Mouse (Mus musculus) MEL (cell line): Measurements from ENCODE around the gene Gm9507. TPM values are rescaled to one million over a fixed set of nuclear protein-coding genes. Genes with fewer than 3 reads are reported as not detected.

Experiments used
- DNase-seq: peaks from one replicate; pipeline ENCODE4 v3.0.0; 2011; ENCODE audit warnings: low read depth, low spot score
- H3K27ac ChIP-seq: 2 replicates; pipeline ENCODE4 v1.5.1; 2012; ENCODE audit warnings: low read depth, mild to moderate bottlenecking, control low read depth, low read length, moderate library complexity; ENCODE audit not compliant: control insufficient read depth
- H3K27me3 ChIP-seq, 2 experiments: fragments of 150-350 bp in 1 of 2; sonication (generic) in 1 of 2; 2 replicates each; pipeline ENCODE4 v1.6.1; 2012; ENCODE audit warnings: low read length in 2 of 2, mild to moderate bottlenecking in 2 of 2, improper control_type of control experiment in 1 of 2, moderate library complexity in 1 of 2; ENCODE audit not compliant: insufficient read depth in 2 of 2, control insufficient read depth in 1 of 2
- H3K36me3 ChIP-seq, 2 experiments: 2 replicates each; pipeline ENCODE4 v1.6.1; 2012 to 2014; ENCODE audit warnings: low read length in 2 of 2, improper control_type of control experiment in 1 of 2, inconsistent platforms in 1 of 2, mild to moderate bottlenecking in 1 of 2; ENCODE audit not compliant: insufficient read depth in 2 of 2, control insufficient read depth in 1 of 2
- H3K4me1 ChIP-seq, 2 experiments: fragments of 150-350 bp in 1 of 2; sonication (generic) in 1 of 2; 2 replicates each; pipeline ENCODE4 v1.6.1; 2012; ENCODE audit warnings: low read length in 2 of 2, improper control_type of control experiment in 1 of 2, mild to moderate bottlenecking in 1 of 2; ENCODE audit not compliant: insufficient read depth in 2 of 2, control insufficient read depth in 1 of 2
- H3K4me3 ChIP-seq, 2 experiments: fragments of 150-350 bp in 1 of 2; sonication (generic) in 1 of 2; 2 replicates each; pipeline ENCODE4 v1.5.1; 2012; ENCODE audit warnings: low read depth in 2 of 2, low read length in 2 of 2, mild to moderate bottlenecking in 2 of 2, moderate library complexity in 2 of 2, control low read depth in 1 of 2, improper control_type of control experiment in 1 of 2; ENCODE audit not compliant: control insufficient read depth in 1 of 2, insufficient read depth in 1 of 2
- H3K79me2 ChIP-seq: 2 replicates; pipeline ENCODE4 v1.6.1; 2012; ENCODE audit warnings: mild to moderate bottlenecking, low read length, moderate library complexity; ENCODE audit not compliant: control insufficient read depth, poor library complexity, insufficient read depth
- H3K9ac ChIP-seq: 2 replicates; pipeline ENCODE4 v1.6.1; 2012; ENCODE audit warnings: low read depth, mild to moderate bottlenecking, control low read depth, low read length, moderate library complexity; ENCODE audit not compliant: control insufficient read depth, poor library complexity, severe bottlenecking
- H3K9me3 ChIP-seq: fragments of 150-350 bp; sonication (generic); replicated peaks from 2 replicates; pipeline ENCODE4 v1.6.1; 2012; ENCODE audit warnings: mild to moderate bottlenecking, low read length, improper control_type of control experiment, moderate library complexity; ENCODE audit not compliant: insufficient read depth
- CHD2 ChIP-seq: IDR thresholded peaks from 2 replicates; pipeline ENCODE4 v1.6.1; 2011; ENCODE audit warnings: low read length, improper control_type of control experiment
- ELF1 ChIP-seq: IDR thresholded peaks from 2 replicates; pipeline ENCODE4 v1.6.1; 2014; ENCODE audit warnings: low read depth, mild to moderate bottlenecking, inconsistent platforms, low read length, improper control_type of control experiment, moderate library complexity
- GATA1 ChIP-seq: IDR thresholded peaks from 2 replicates; pipeline ENCODE4 v1.6.1; 2011; ENCODE audit warnings: low read depth, low read length, improper control_type of control experiment
- HCFC1 ChIP-seq: IDR thresholded peaks from 2 replicates; pipeline ENCODE4 v1.6.1; 2012; ENCODE audit warnings: low read depth, mild to moderate bottlenecking, inconsistent platforms, low read length, improper control_type of control experiment, moderate library complexity
- JUND ChIP-seq: IDR thresholded peaks from 2 replicates; pipeline ENCODE4 v1.6.1; 2011; ENCODE audit warnings: low read depth, mild to moderate bottlenecking, improper control_type of control experiment, low read length
- MAFK ChIP-seq: IDR thresholded peaks from 2 replicates; pipeline ENCODE4 v1.6.1; 2011; ENCODE audit warnings: low read depth, mild to moderate bottlenecking, low read length, improper control_type of control experiment, borderline replicate concordance
- MAX ChIP-seq: IDR thresholded peaks from 2 replicates; pipeline ENCODE4 v1.6.1; 2011; ENCODE audit warnings: low read length, improper control_type of control experiment
- MAZ ChIP-seq: IDR thresholded peaks from 2 replicates; pipeline ENCODE4 v1.6.1; 2012; ENCODE audit warnings: low read depth, mild to moderate bottlenecking, inconsistent platforms, low read length, improper control_type of control experiment
- MXI1 ChIP-seq: IDR thresholded peaks from 2 replicates; pipeline ENCODE4 v1.6.1; 2011; ENCODE audit warnings: mild to moderate bottlenecking, low read depth, low read length, improper control_type of control experiment
- MYB ChIP-seq: IDR thresholded peaks from 2 replicates; pipeline ENCODE4 v1.6.1; 2011; ENCODE audit warnings: mild to moderate bottlenecking, low read depth, low read length, improper control_type of control experiment
- NRF1 ChIP-seq: IDR thresholded peaks from 2 replicates; pipeline ENCODE4 v1.6.1; 2014; ENCODE audit warnings: low read depth, mild to moderate bottlenecking, inconsistent platforms, low read length, improper control_type of control experiment, moderate library complexity; ENCODE audit not compliant: poor library complexity, insufficient read depth, severe bottlenecking
- POLR2AphosphoS2 ChIP-seq: IDR thresholded peaks from 2 replicates; pipeline ENCODE4 v1.6.1; 2011; ENCODE audit warnings: low read length, improper control_type of control experiment
- POLR2AphosphoS5 ChIP-seq: IDR thresholded peaks from 2 replicates; pipeline ENCODE4 v1.6.1; 2012; ENCODE audit warnings: low read depth, borderline replicate concordance, mild to moderate bottlenecking, inconsistent platforms, low read length, moderate library complexity, mixed read lengths
- RAD21 ChIP-seq: IDR thresholded peaks from 2 replicates; pipeline ENCODE4 v1.6.1; 2011; ENCODE audit warnings: mild to moderate bottlenecking, low read depth, low read length, improper control_type of control experiment
- TAL1 ChIP-seq: IDR thresholded peaks from 2 replicates; pipeline ENCODE4 v1.6.1; 2012; ENCODE audit warnings: mild to moderate bottlenecking, inconsistent platforms, low read length, moderate library complexity, mixed read lengths
- UBTF ChIP-seq: IDR thresholded peaks from 2 replicates; pipeline ENCODE4 v1.6.1; 2012; ENCODE audit warnings: low read depth, mild to moderate bottlenecking, inconsistent platforms, low read length, improper control_type of control experiment, moderate library complexity, borderline replicate concordance; ENCODE audit not compliant: insufficient read depth
- USF1 ChIP-seq: IDR thresholded peaks from 2 replicates; pipeline ENCODE4 v1.6.1; 2014; ENCODE audit warnings: low read depth, mild to moderate bottlenecking, inconsistent platforms, low read length, improper control_type of control experiment, moderate library complexity
- ZC3H11A ChIP-seq: IDR thresholded peaks from 2 replicates; pipeline ENCODE4 v1.6.1; 2012; ENCODE audit warnings: low read depth, mild to moderate bottlenecking, inconsistent platforms, low read length, improper control_type of control experiment
- ZMIZ1 ChIP-seq: IDR thresholded peaks from 2 replicates; pipeline ENCODE4 v1.6.1; 2012; ENCODE audit warnings: low read depth, mild to moderate bottlenecking, inconsistent platforms, low read length, improper control_type of control experiment, moderate library complexity
- polyA plus RNA-seq, 2 experiments: library from polyadenylated mRNA; stranded (reverse) in 1 of 2; unstranded in 1 of 2; fragments of >175 nt in 1 of 2; fragments of >200 nt in 1 of 2; gene quantifications; 2 replicates each; pipeline versions ENCODE4 v1.2.1 to v1.2.4; 2012; ENCODE audit warnings: low replicate concordance in 2 of 2, low read depth in 1 of 2; ENCODE audit not compliant: insufficient read length in 2 of 2, insufficient read depth in 1 of 2, missing spikeins in 1 of 2
- total RNA-seq: library from RNA; depleted of rRNA; stranded (reverse); fragments of 300-350 nt; gene quantifications from 2 replicates; pipeline ENCODE4 v1.2.3, GENCODE M21; 2012

Gm9507 gene
- total and polyA plus RNA-seq, 3 experiments = not detected

- H3K27me3 ChIP-seq = peaks cover 3 to 6% of the 10 kb centered on the region in 2 experiments; a peak in 3 of 4 replicates
- no peaks in the 10 kb centered on the region for H3K36me3 ChIP-seq
- no peaks in the 10 kb centered on the region for H3K4me1 ChIP-seq
- H3K79me2 ChIP-seq = no peaks in the 10 kb centered on the region
- TF ChIP-seq JUND (no peak), USF1 (no peak), RAD21 (no peak), MAX (no peak), TAL1 (no peak), MAFK (no peak), MXI1 (no peak), ZMIZ1 (no peak)
- no peak for DNase-seq
- H3K9ac ChIP-seq = no peak overlapping the region
- no peak overlapping the region for H3K4me3 ChIP-seq
- no peak overlapping the region for H3K27ac ChIP-seq
- no peaks in the 10 kb centered on the region for H3K9me3 ChIP-seq
Observed at GRCm38 (mm10) chr10:77847538-77847937, 35.9 kb upstream of the Gm9507 start.

DNA sequence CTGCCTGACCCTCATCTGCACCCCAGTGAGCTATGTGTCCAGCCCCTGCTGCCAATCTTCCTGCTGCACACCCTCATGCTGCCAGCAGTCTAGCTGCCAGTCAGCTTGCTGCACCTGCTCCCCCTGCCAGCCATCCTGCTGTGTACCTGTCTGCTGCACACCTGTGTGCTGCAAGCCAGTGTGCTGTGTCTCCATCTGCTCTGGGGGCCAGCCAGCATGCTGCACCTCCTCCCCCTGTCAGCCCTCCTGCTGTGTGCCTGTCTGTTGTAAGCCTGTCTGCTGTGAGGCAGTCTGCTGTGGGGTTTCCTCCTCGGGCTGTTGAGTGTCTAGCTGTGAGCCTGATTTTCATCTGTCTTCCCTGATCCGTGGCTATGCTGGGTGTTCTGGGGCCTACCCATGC, 35.3 kb upstream of the Gm9507 start:
- TF ChIP-seq UBTF (no peak), GATA1 (no peak), NRF1 (no peak), CHD2 (no peak), MAZ (no peak), HCFC1 (no peak), JUND (no peak), MXI1 (no peak), POLR2AphosphoS2 (no peak), ZC3H11A (no peak), POLR2AphosphoS5 (no peak), MAFK (no peak), USF1 (no peak), ELF1 (no peak), MYB (no peak)
- no peak overlapping the region for H3K27ac ChIP-seq
- H3K36me3 ChIP-seq = no peaks in the 10 kb centered on the region
- no peak overlapping the region for H3K9ac ChIP-seq
- no peaks in the 10 kb centered on the region for H3K79me2 ChIP-seq
- peaks cover 3 to 4% of the 10 kb centered on the region in 2 experiments; a peak in 3 of 4 replicates for H3K27me3 ChIP-seq
- no peaks in the 10 kb centered on the region for H3K9me3 ChIP-seq
- no peaks in the 10 kb centered on the region for H3K4me1 ChIP-seq
- H3K4me3 ChIP-seq = no peak overlapping the region
- DNase-seq = no peak
